Mouse (Mus musculus): Measurements from ENCODE around the gene Ltv1. TPM values are rescaled to one million over a fixed set of nuclear protein-coding genes. Genes with fewer than 3 reads are reported as not detected.

Ltv1 gene
- polyA plus RNA-seq (2017; shearing (Covaris generic)): 125 TPM

GRCm38 (mm10) chr10:13192731-13193351 lies at the start of gene Ltv1:
TSS of gene Ltv1 (minus strand) at chr10:13193168.

GRCm38 (mm10) chr10:13177973-13178624 lies 14.9 kb downstream of the Ltv1 start, which contains the start of gene Zc2hc1b:
TSS of gene Zc2hc1b (minus strand) at chr10:13178023.

Other genes starting within 250 kb of the Ltv1 start
- gene Stx11, start 228.9 kb downstream of the Ltv1 start, polyA plus RNA-seq (2017; shearing (Covaris generic)): 101 TPM
- 22.4 TPM for gene Sf3b5, start 187.8 kb downstream of the Ltv1 start, polyA plus RNA-seq (2017; shearing (Covaris generic))
- gene Plagl1, start 132.7 kb downstream of the Ltv1 start, polyA plus RNA-seq (2017; shearing (Covaris generic)): 12.9 TPM
- not detected for gene Zc2hc1b, start 15.1 kb downstream of the Ltv1 start, polyA plus RNA-seq (2017; shearing (Covaris generic))

All from effector memory CD4-positive, alpha-beta T cell, adult 7 months (primary cell).